ENCODE assay signal across 8 mouse cellular contexts in the genomic region with DNA sequence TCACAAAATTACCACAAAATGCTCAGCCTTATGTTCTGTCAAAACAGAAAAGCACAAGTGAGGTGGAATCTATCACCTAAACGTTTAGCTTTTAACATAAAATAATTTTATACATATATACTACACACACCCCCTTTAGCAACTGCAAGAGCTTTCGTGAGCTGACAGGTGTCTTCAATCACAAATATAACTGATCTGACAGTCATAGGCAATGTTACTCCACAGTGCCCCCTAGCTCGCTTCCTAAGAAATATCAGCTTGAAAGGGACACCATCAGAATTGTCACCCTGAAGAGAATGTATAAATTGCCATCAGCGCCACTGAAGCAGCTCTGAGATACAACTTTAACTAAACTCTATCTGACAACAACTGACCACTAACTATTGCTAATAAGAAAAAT. TPM values are rescaled to one million over a fixed set of nuclear protein-coding genes. Genes with fewer than 3 reads are reported as not detected.
A peak's percentile ranks its signal among the peaks of the same experiment; 100 is the strongest.
DNase-seq lines count a peak whose midpoint lies in the region; ATAC-seq and TF ChIP-seq lines count a peak whose summit lies in the region.

No protein-coding gene starts in this region.

- H3K4me2 ChIP-seq in heart, embryonic 12.5 days: no peak overlapping the region
- peak overlapping the region; percentile 89 for H3K4me2 ChIP-seq in heart, embryonic 13.5 days

- DNase-seq in heart, adult 2 months: peak; percentile 55 to 64
- DNase-seq in adrenal gland, adult 2 months: peak; percentile 57
- DNase-seq in embryo, embryonic 9.5 days (ENCODE audit: extremely low spot score): peak; percentile 39
- DNase-seq in layer of hippocampus, postnatal 25 days (ENCODE audit: extremely low spot score in 1 of 2, low spot score in 1 of 2): peak; percentile 27 to 76
- DNase-seq in spleen, adult 12 weeks (ENCODE audit: low spot score): peak; percentile 69

- H3K27me3 ChIP-seq in heart, adult 2 months (ENCODE audit: control insufficient read depth, insufficient read depth, low read length): no peaks in the 10 kb centered on the region
- no peaks in the 10 kb centered on the region for H3K27me3 ChIP-seq in heart, embryonic 12.5 days (replicated peaks)
- H3K27me3 ChIP-seq in heart, embryonic 13.5 days (replicated peaks): no peaks in the 10 kb centered on the region
- H3K27me3 ChIP-seq in megakaryocyte, embryonic 14.5 days (replicated peaks): no peaks in the 10 kb centered on the region

- H3K27ac ChIP-seq in heart, adult 2 months: no peak overlapping the region
- H3K27ac ChIP-seq in heart, embryonic 12.5 days (ENCODE audit: poor library complexity, severe bottlenecking): no peak overlapping the region
- H3K27ac ChIP-seq in heart, embryonic 13.5 days (replicated peaks): no peak overlapping the region

- peak; percentile 93 for TF ChIP-seq CTCF in heart, adult 2 months (IDR thresholded peaks at IDR 0.05)

- no peak for TF ChIP-seq EP300 in heart, adult 2 months (IDR thresholded peaks at IDR 0.05; ENCODE audit: insufficient read depth, low read depth, low read length)

- no peaks in the 10 kb centered on the region for H3K9me3 ChIP-seq in heart, embryonic 12.5 days (replicated peaks)
- no peaks in the 10 kb centered on the region for H3K9me3 ChIP-seq in heart, embryonic 13.5 days
- no peaks in the 10 kb centered on the region for H3K9me3 ChIP-seq in megakaryocyte, embryonic 14.5 days

- TF ChIP-seq POLR2A in heart, adult 2 months (IDR thresholded peaks at IDR 0.05; ENCODE audit: insufficient read depth, low read depth, low read length): no peak

- ATAC-seq in heart, embryonic 12.5 days (ENCODE audit: insufficient number of reproducible peaks, low FRiP score): no peak
- no peak for ATAC-seq in heart, embryonic 13.5 days (ENCODE audit: extremely low read depth, insufficient number of reproducible peaks, low FRiP score, low TSS enrichment)

- no peaks in the 10 kb centered on the region; the same call in 1 of the 2 replicates for H3K36me3 ChIP-seq in heart, adult 2 months (ENCODE audit: control insufficient read depth, insufficient read depth, low read length)
- H3K36me3 ChIP-seq in heart, embryonic 12.5 days: no peaks in the 10 kb centered on the region
- H3K36me3 ChIP-seq in heart, embryonic 13.5 days: no peaks in the 10 kb centered on the region
- H3K36me3 ChIP-seq in megakaryocyte, embryonic 14.5 days (replicated peaks; ENCODE audit: low read length): no peaks in the 10 kb centered on the region

- no peak overlapping the region for H3K9ac ChIP-seq in heart, adult 2 months (ENCODE audit: low read depth, low read length)
- H3K9ac ChIP-seq in heart, embryonic 12.5 days: no peak overlapping the region
- no peak overlapping the region for H3K9ac ChIP-seq in heart, embryonic 13.5 days

- 7% methylated on average over 4 of the region's 4 CpGs for WGBS in heart, adult 2 months
- 6% methylated on average over 4 of the region's 4 CpGs for WGBS in heart, embryonic 12.5 days
- WGBS in heart, embryonic 13.5 days: 3% methylated on average over 4 of the region's 4 CpGs

- intact Hi-C loops in heart, adult 2 months (cut with DNase I): no loop called here

- no peak overlapping the region for H3K4me3 ChIP-seq in heart, adult 2 months
- no peak overlapping the region for H3K4me3 ChIP-seq in heart, embryonic 12.5 days
- H3K4me3 ChIP-seq in heart, embryonic 13.5 days: peak overlapping the region; percentile 92
- H3K4me3 ChIP-seq in megakaryocyte, embryonic 14.5 days (replicated peaks): peak overlapping the region; percentile 99

- peaks cover 1% of the 10 kb centered on the region; the same call in 1 of the 2 replicates for H3K4me1 ChIP-seq in heart, adult 2 months (ENCODE audit: control insufficient read depth, insufficient read depth, low read length)
- H3K4me1 ChIP-seq in heart, embryonic 12.5 days (replicated peaks): no peaks in the 10 kb centered on the region; the same call in 1 of the 2 replicates
- H3K4me1 ChIP-seq in heart, embryonic 13.5 days: peaks cover 21% of the 10 kb centered on the region
- H3K4me1 ChIP-seq in megakaryocyte, embryonic 14.5 days: peaks cover 28% of the 10 kb centered on the region

- no peaks in the 10 kb centered on the region for H3K79me2 ChIP-seq in heart, adult 2 months (replicated peaks; ENCODE audit: control insufficient read depth, insufficient read depth, low read length)

RNA-seq across cellular contexts. Expression of a gene that starts 2.0 kb away (rescaled TPM):
- 10 to 100 TPM; 22.2 to 26.9 TPM for total RNA-seq in heart, adult 2 months (2021)
- 14.6 and 15.8 TPM in 2 replicates for polyA plus RNA-seq in heart, adult 2 months (2012; rRNA removed)
- polyA plus RNA-seq in heart, embryonic 12.5 days (2016; fragmentation: Nextera tagmentation; extraction: Ambion mirVana): 18.2 and 18.7 TPM in 2 replicates
- 100 to 1,000 TPM; 107 to 108 TPM for total RNA-seq in adrenal gland, adult 2 months (2021)
- polyA plus RNA-seq in adrenal gland, adult 2 months (2012; rRNA removed): 81.4 and 146 TPM in 2 replicates
- polyA plus RNA-seq in heart, embryonic 13.5 days (2015; fragmentation: Nextera tagmentation; extraction: Ambion mirVana): 12.6 and 13.4 TPM in 2 replicates
- 10 to 100 TPM; 36.0 to 38.3 TPM for total RNA-seq in layer of hippocampus, postnatal 25 days (2021)
- 0.77 and 3.3 TPM in 2 replicates for polyA plus RNA-seq in megakaryocyte, embryonic 14.5 days (2012; ENCODE audit: insufficient read depth, low replicate concordance)

RNA-seq across cellular contexts. Expression of a gene that starts 53.9 kb away (rescaled TPM):
- total RNA-seq in heart, adult 2 months (2021): not detected
- polyA plus RNA-seq in heart, adult 2 months (2012; rRNA removed): not detected in 2 replicates
- not detected in 2 replicates for polyA plus RNA-seq in heart, embryonic 12.5 days (2016; fragmentation: Nextera tagmentation; extraction: Ambion mirVana)
- total RNA-seq in adrenal gland, adult 2 months (2021): not detected
- polyA plus RNA-seq in adrenal gland, adult 2 months (2012; rRNA removed): not detected in 2 replicates
- polyA plus RNA-seq in heart, embryonic 13.5 days (2015; fragmentation: Nextera tagmentation; extraction: Ambion mirVana): not detected in 2 replicates
- total RNA-seq in layer of hippocampus, postnatal 25 days (2021): not detected
- not detected in 2 replicates for polyA plus RNA-seq in megakaryocyte, embryonic 14.5 days (2012; ENCODE audit: insufficient read depth, low replicate concordance)

Comparison
In these comparisons a context has a peak if more than half of its experiments do, and no peak if none do; other contexts are left out.
1. H3K4me3 ChIP-seq: peak in heart, embryonic 13.5 days (single experiment) and megakaryocyte, embryonic 14.5 days (single experiment); none in heart, adult 2 months (single experiment) and heart, embryonic 12.5 days (single experiment).
2. Peak in every context shown above with its lines, with median percentiles within 50 percentile points of each other: DNase-seq.